Comparison of ENCODE assay signal across 8 mouse cellular contexts in the genomic region with DNA sequence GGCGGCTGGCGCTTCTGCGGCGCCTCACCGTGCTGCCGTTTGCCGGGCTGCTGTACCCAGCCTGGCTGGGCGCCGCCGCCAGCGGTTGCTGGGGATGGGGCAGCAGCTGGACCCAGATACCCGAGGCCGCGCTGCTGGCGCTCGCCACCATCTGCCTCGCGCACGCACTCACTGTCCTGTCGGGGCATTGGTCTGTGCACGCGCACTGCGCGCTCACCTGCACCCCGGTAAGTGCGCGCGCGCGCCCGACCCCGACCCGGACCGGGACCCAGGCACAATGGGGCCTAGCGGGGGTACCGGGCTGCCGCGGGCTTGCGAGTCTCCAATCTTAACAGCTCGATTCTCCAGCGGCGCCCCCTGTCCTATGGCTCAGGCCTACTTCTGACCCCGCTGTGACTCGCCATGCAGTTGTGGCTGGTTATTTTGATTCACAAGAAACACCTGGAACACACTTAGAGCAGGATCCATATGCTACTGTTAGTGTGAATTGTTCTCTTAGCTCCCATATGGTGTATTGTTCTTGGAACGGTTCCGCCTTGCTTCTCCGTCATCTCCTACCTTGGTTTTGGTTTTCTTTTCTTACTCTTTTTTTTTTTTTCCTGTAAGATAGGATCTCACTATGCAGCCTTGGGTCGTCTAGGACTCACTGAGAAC. TPM values are rescaled to one million over a fixed set of nuclear protein-coding genes. Genes with fewer than 3 reads are reported as not detected.
DNase-seq lines count a peak whose midpoint lies in the region; ATAC-seq and TF ChIP-seq lines count a peak whose summit lies in the region.

No protein-coding gene starts in this region.

- POLR2A ChIA-PET in Patski (lab: Charles Lee) = interaction anchor here (2.7 kb wide), 1 partner anchor 42 kb away, joined by 9 read pairs; a partner anchor contains a TSS

- CTCF ChIA-PET in Patski (lab: Charles Lee) = interaction anchor here (0.9 kb wide), 1 partner anchor 15 kb away, joined by 3 read pairs; no protein-coding TSS in a partner anchor

- H3K9me3 ChIP-seq in embryonic facial prominence, embryonic 13.5 days = no peaks in the 10 kb centered on the region
- H3K9me3 ChIP-seq in liver, postnatal 0 days (ENCODE audit: low read length) = no peaks in the 10 kb centered on the region
- no peaks in the 10 kb centered on the region for H3K9me3 ChIP-seq in neural tube, embryonic 15.5 days (replicated peaks)

- peak overlapping the region; percentile 97 for H3K9ac ChIP-seq in embryonic facial prominence, embryonic 13.5 days
- H3K9ac ChIP-seq in liver, postnatal 0 days (replicated peaks) = peak overlapping the region; percentile 94
- peak overlapping the region; percentile 87 for H3K9ac ChIP-seq in neural tube, embryonic 15.5 days (replicated peaks)

- ATAC-seq in Patski = peak; percentile 41
- ATAC-seq in embryonic facial prominence, embryonic 13.5 days (ENCODE audit: insufficient number of reproducible peaks, insufficient read depth, low FRiP score, low TSS enrichment, low read depth) = peak; percentile 45; the same call in 1 of the 2 replicates
- ATAC-seq in liver, postnatal 0 days = peak; percentile 64
- ATAC-seq in neural tube, embryonic 15.5 days (ENCODE audit: low FRiP score) = peak; percentile 73

- DNase-seq in layer of hippocampus, adult 9-11 months = peak; percentile 31
- no peak for DNase-seq in layer of hippocampus, postnatal 14 days (ENCODE audit: low spot score in 2 of 2)
- DNase-seq in Patski (ENCODE audit: low read depth, low spot score) = no peak
- DNase-seq in induced T-regulatory cell, adult 2 months (ENCODE audit: low read depth) = peak; percentile 79
- DNase-seq in liver, postnatal 0 days = peak; percentile 74
- no peak for DNase-seq in yolk sac, embryonic 10.5 days (ENCODE audit: low spot score)

- WGBS in embryonic facial prominence, embryonic 13.5 days = under 1% methylated on average over 48 of the region's 48 CpGs
- WGBS in liver, postnatal 0 days (ENCODE audit: insufficient replicate concordance) = 3% methylated on average over 44 of the region's 48 CpGs
- under 1% methylated on average over 46 of the region's 48 CpGs for WGBS in neural tube, embryonic 15.5 days

- peaks cover 39% of the 10 kb centered on the region for H3K36me3 ChIP-seq in embryonic facial prominence, embryonic 13.5 days
- H3K36me3 ChIP-seq in liver, postnatal 0 days (replicated peaks; ENCODE audit: insufficient read depth, low read length) = peaks cover 28% of the 10 kb centered on the region
- H3K36me3 ChIP-seq in neural tube, embryonic 15.5 days = peaks cover 36% of the 10 kb centered on the region

- peak overlapping the region; percentile 87 for H3K27ac ChIP-seq in embryonic facial prominence, embryonic 13.5 days
- peak overlapping the region; percentile 98 for H3K27ac ChIP-seq in liver, postnatal 0 days (ENCODE audit: low read depth)
- peak overlapping the region; percentile 85 for H3K27ac ChIP-seq in neural tube, embryonic 15.5 days (replicated peaks)

- peak overlapping the region; percentile 67 for H3K4me2 ChIP-seq in embryonic facial prominence, embryonic 13.5 days
- peak overlapping the region; percentile 79 for H3K4me2 ChIP-seq in liver, postnatal 0 days (ENCODE audit: low read depth, low read length)
- H3K4me2 ChIP-seq in neural tube, embryonic 15.5 days = peak overlapping the region; percentile 78

- in situ Hi-C loops in Patski (cut with MboI; ENCODE audit: low pct_unique_long_range_greater_than_20kb) = loop anchor here (5.0 kb wide), 1 partner anchor 164 kb away; a partner anchor contains a TSS

- TF ChIP-seq CTCF in Patski (IDR thresholded peaks at IDR 0.05) = no peak
- TF ChIP-seq CTCF in liver, postnatal 0 days (IDR thresholded peaks at IDR 0.05; ENCODE audit: low read depth) = 0 out of 2 replicates have a peak, but pooled peaks have one; percentile 11

- peaks cover 23% of the 10 kb centered on the region for H3K4me1 ChIP-seq in embryonic facial prominence, embryonic 13.5 days
- peaks cover 24% of the 10 kb centered on the region for H3K4me1 ChIP-seq in liver, postnatal 0 days (ENCODE audit: insufficient read depth)
- peaks cover 36% of the 10 kb centered on the region for H3K4me1 ChIP-seq in neural tube, embryonic 15.5 days

- no peak for TF ChIP-seq EP300 in liver, postnatal 0 days (IDR thresholded peaks at IDR 0.05; ENCODE audit: low read depth)

- H3K27me3 ChIP-seq in Patski = no peaks in the 10 kb centered on the region
- no peaks in the 10 kb centered on the region for H3K27me3 ChIP-seq in embryonic facial prominence, embryonic 13.5 days
- no peaks in the 10 kb centered on the region for H3K27me3 ChIP-seq in liver, postnatal 0 days (ENCODE audit: insufficient read depth, low read length)
- H3K27me3 ChIP-seq in neural tube, embryonic 15.5 days (replicated peaks) = no peaks in the 10 kb centered on the region

- peak overlapping the region; percentile 100 for H3K4me3 ChIP-seq in embryonic facial prominence, embryonic 13.5 days
- H3K4me3 ChIP-seq in liver, postnatal 0 days (ENCODE audit: low read depth, low read length) = peak overlapping the region; percentile 98
- peak overlapping the region; percentile 100 for H3K4me3 ChIP-seq in neural tube, embryonic 15.5 days (replicated peaks)

RNA-seq across cellular contexts. Expression of a gene that starts 0.6 kb away (rescaled TPM):
- total RNA-seq in layer of hippocampus, postnatal 14 days (2021) = 10 to 100 TPM; 29.8 to 30.4 TPM
- polyA plus RNA-seq in Patski (2021) = 17.6 TPM
- polyA plus RNA-seq in embryonic facial prominence, embryonic 13.5 days (2015; fragmentation: Nextera tagmentation; extraction: Ambion mirVana) = 39.4 and 41.6 TPM in 2 replicates
- 3.6 and 4.6 TPM in 2 replicates for polyA plus RNA-seq in liver, postnatal 0 days (2015; fragmentation: Nextera tagmentation; extraction: Ambion mirVana)
- polyA plus RNA-seq in neural tube, embryonic 15.5 days (2015; fragmentation: Nextera tagmentation; extraction: Ambion mirVana) = 35.8 and 36.7 TPM in 2 replicates

RNA-seq across cellular contexts. Expression of a gene that starts 0.6 kb away (rescaled TPM):
- total RNA-seq in layer of hippocampus, postnatal 14 days (2021) = 10 to 100 TPM; 44.3 to 44.5 TPM
- 55.4 TPM for polyA plus RNA-seq in Patski (2021)
- 46.5 and 48.1 TPM in 2 replicates for polyA plus RNA-seq in embryonic facial prominence, embryonic 13.5 days (2015; fragmentation: Nextera tagmentation; extraction: Ambion mirVana)
- polyA plus RNA-seq in liver, postnatal 0 days (2015; fragmentation: Nextera tagmentation; extraction: Ambion mirVana) = 12.9 and 13.8 TPM in 2 replicates
- polyA plus RNA-seq in neural tube, embryonic 15.5 days (2015; fragmentation: Nextera tagmentation; extraction: Ambion mirVana) = 50.3 and 50.5 TPM in 2 replicates

RNA-seq across cellular contexts. Expression of a gene that starts 16.9 kb away (rescaled TPM):
- 1 to 10 TPM in 1 of 2 experiments, under 1 TPM in 1; 0.81 to 1.8 TPM for total RNA-seq in layer of hippocampus, postnatal 14 days (2021)
- 0.15 TPM for polyA plus RNA-seq in Patski (2021)
- polyA plus RNA-seq in embryonic facial prominence, embryonic 13.5 days (2015; fragmentation: Nextera tagmentation; extraction: Ambion mirVana) = not detected in 2 replicates
- polyA plus RNA-seq in liver, postnatal 0 days (2015; fragmentation: Nextera tagmentation; extraction: Ambion mirVana) = 0.18 and 0.86 TPM in 2 replicates
- 2.2 TPM in 1 of 2 replicates, not detected in the other for polyA plus RNA-seq in neural tube, embryonic 15.5 days (2015; fragmentation: Nextera tagmentation; extraction: Ambion mirVana)

RNA-seq across cellular contexts. Expression of a gene that starts 16.9 kb away (rescaled TPM):
- total RNA-seq in layer of hippocampus, postnatal 14 days (2021) = 10 to 100 TPM; 19.2 to 20.5 TPM
- 17.8 TPM for polyA plus RNA-seq in Patski (2021)
- 10.3 and 11.0 TPM in 2 replicates for polyA plus RNA-seq in embryonic facial prominence, embryonic 13.5 days (2015; fragmentation: Nextera tagmentation; extraction: Ambion mirVana)
- 6.2 and 7.4 TPM in 2 replicates for polyA plus RNA-seq in liver, postnatal 0 days (2015; fragmentation: Nextera tagmentation; extraction: Ambion mirVana)
- polyA plus RNA-seq in neural tube, embryonic 15.5 days (2015; fragmentation: Nextera tagmentation; extraction: Ambion mirVana) = 30.6 and 31.5 TPM in 2 replicates

RNA-seq across cellular contexts. Expression of a gene that starts 30.7 kb away (rescaled TPM):
- 1 to 10 TPM in 1 of 2 experiments, under 1 TPM in 1; 0.74 to 1.0 TPM for total RNA-seq in layer of hippocampus, postnatal 14 days (2021)
- polyA plus RNA-seq in Patski (2021) = 8.3 TPM
- polyA plus RNA-seq in embryonic facial prominence, embryonic 13.5 days (2015; fragmentation: Nextera tagmentation; extraction: Ambion mirVana) = 0.55 and 0.58 TPM in 2 replicates
- polyA plus RNA-seq in liver, postnatal 0 days (2015; fragmentation: Nextera tagmentation; extraction: Ambion mirVana) = 0.04 and 0.05 TPM in 2 replicates
- polyA plus RNA-seq in neural tube, embryonic 15.5 days (2015; fragmentation: Nextera tagmentation; extraction: Ambion mirVana) = 0.63 TPM in 2 replicates

Comparison
In these comparisons a context has a peak if more than half of its experiments do, and no peak if none do; other contexts are left out.
1. DNase-seq: peak in layer of hippocampus, adult 9-11 months (single experiment), induced T-regulatory cell, adult 2 months (single experiment) and liver, postnatal 0 days (single experiment); none in layer of hippocampus, postnatal 14 days (0 of 2), Patski (single experiment) and yolk sac, embryonic 10.5 days (single experiment).
2. Peak in every context shown above with its lines, with median percentiles within 50 percentile points of each other: ATAC-seq, H3K27ac ChIP-seq, H3K4me2 ChIP-seq, H3K4me3 ChIP-seq and H3K9ac ChIP-seq.